Mouse (Mus musculus) embryonic facial prominence, embryonic 10.5 days (tissue): ENCODE measurements around the gene Ryk. TPM values are rescaled to one million over a fixed set of nuclear protein-coding genes. Genes with fewer than 3 reads are reported as not detected.
"Not testable (repeated sequence)": the region's sequence is repeated elsewhere in the genome, so short reads cannot be mapped to it uniquely, and the experiment has no call there.

Experiments
- DNase-seq: peaks from one replicate; pipeline ENCODE4 v3.0.0-alpha.2; 2017; ENCODE audit warnings: low spot score
- H3K27ac ChIP-seq: fragments of 300-500 bp; sonication (generic); replicated peaks from 2 replicates; pipeline ENCODE4 v1.5.1; 2016; ENCODE audit warnings: mild to moderate bottlenecking
- H3K27me3 ChIP-seq: fragments of 300-500 bp; sonication (generic); replicated peaks from 2 replicates; pipeline ENCODE4 v1.6.1; 2016; ENCODE audit warnings: low read depth, mild to moderate bottlenecking; ENCODE audit not compliant: poor library complexity, severe bottlenecking
- H3K36me3 ChIP-seq: fragments of 300-500 bp; sonication (generic); replicated peaks from 2 replicates; pipeline ENCODE4 v1.6.1; 2016; ENCODE audit warnings: mild to moderate bottlenecking, moderate library complexity
- H3K4me1 ChIP-seq: fragments of 300-500 bp; sonication (generic); 2 replicates; pipeline ENCODE4 v1.6.1; 2016
- H3K4me3 ChIP-seq: fragments of 300-500 bp; sonication (generic); 2 replicates; pipeline ENCODE4 v1.5.1; 2016; ENCODE audit warnings: mild to moderate bottlenecking, moderate library complexity
- H3K9me3 ChIP-seq: fragments of 300-500 bp; sonication (generic); 2 replicates; pipeline ENCODE4 v1.6.1; 2016; ENCODE audit warnings: mild to moderate bottlenecking
- WGBS: fragments of 180-500 bp; shearing (Covaris S2); methylation state at CpG from one replicate; pipeline ENCODE4 v1.1.7; 2016; 5-methylcytosine and 5-hydroxymethylcytosine counted together
- polyA plus RNA-seq: library from polyadenylated mRNA; unstranded; fragments of >200 nt; fragmentation: Nextera tagmentation; extraction: Ambion mirVana; gene quantifications from 2 replicates; pipeline ENCODE4 v1.2.1, GENCODE M21; 2016

Ryk gene
- polyA plus RNA-seq, 1 experiment from 2014 or later = 15.8 TPM

DNA sequence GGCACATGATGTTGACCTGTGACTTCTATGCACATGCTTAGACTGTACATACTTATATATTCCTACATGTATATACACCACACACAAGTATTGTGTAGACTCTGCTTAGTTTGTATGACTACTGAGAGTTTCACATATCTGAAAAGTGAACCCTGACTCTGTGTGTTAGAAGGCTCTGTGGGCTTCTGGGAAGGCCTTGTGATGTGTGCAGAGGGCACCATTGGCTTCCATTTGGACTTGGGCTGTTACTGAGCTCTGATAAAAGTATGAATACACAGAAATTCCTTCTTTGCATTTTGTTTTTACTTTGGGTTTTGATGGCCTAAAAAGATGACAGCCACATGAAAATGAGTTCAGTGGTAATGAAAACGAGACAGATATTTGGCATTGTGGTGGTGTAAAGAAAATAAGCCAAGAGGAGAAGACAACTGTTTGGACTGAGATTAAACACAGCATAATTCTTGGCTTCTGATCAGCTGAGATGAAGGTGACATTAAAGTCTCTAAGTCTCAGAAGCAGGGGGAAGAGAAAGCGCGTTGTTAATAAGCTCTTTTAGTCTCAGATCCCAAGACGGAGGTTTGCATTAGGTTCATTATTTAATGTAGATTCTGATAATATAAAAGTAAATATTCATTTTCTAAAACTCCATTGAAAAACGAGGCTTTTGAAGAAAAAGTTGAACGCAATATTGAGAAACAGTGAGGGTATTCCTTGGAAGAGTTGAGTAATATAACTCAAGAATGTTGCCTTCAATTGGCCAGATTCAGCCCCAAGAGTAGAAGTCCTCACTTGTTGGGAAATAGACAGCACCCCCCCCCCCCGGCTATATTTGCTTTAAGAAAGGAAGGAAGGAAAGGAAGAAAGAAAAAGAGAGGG, 58.0 kb downstream of the Ryk start:
- Histone ChIP-seq H3K4me3 (no peak overlapping the region), H3K4me1 (no peaks in the 10 kb centered on the region), H3K27me3 (no peaks in the 10 kb centered on the region), H3K9me3 (no peaks in the 10 kb centered on the region), H3K27ac (no peak overlapping the region), H3K36me3 (peaks cover 72% of the 10 kb centered on the region)
- 90% methylated on average over 7 of the region's 7 CpGs for WGBS
- DNase-seq = no peak

DNA sequence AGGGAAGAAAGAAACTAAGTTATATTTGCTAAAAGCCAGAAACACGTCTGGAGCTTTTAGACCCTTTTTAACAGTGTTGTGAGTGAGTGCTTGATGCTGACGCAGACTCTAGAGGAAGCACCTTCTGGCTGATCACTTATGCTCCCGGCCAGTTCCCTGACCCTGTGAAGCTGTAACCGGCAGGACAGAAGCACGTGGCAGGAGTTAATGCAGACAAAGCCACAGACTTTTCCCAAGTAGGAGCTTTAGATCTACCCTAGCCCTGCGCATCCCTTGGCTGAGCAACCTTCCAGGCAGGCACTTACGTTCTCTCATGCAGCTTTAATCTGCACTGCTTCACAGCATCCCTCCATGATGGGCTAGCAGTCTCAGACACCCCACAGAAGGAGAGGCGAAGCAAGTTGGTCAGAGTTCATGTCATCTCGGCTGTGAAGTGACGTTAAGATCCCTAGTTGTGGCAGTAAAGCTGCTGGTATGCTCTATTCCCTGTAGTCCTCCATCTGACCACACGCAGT, 58.7 kb downstream of the Ryk start:
- H3K9me3 ChIP-seq = no peaks in the 10 kb centered on the region
- H3K36me3 ChIP-seq = peaks cover 73% of the 10 kb centered on the region
- no peak for DNase-seq
- H3K27ac ChIP-seq = no peak overlapping the region
- H3K4me3 ChIP-seq = no peak overlapping the region
- 90% methylated on average over 11 of the region's 11 CpGs for WGBS
- no peaks in the 10 kb centered on the region for H3K27me3 ChIP-seq
- no peaks in the 10 kb centered on the region for H3K4me1 ChIP-seq

DNA sequence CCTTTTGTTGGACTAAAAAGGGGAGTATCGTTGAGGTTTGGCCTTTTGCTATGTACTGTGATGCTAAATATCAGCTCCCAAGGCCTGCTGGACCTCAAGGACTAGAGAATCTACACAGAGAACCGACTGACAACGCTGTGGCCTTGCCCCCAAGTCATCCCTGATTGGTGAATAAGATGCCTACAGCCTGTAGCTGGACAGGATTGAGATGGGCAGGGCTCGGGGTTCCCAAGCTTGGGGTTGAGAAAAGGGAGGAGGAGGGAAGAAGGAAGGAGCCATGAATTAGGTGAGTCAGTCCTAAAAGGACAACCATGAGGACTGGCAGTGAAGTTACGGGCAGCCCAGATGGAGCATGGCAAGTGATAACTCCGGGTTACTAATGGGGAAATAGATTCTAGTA, 65.2 kb downstream of the Ryk start:
- DNase-seq = no peak
- H3K27me3 ChIP-seq = no peaks in the 10 kb centered on the region
- H3K4me1 ChIP-seq = no peaks in the 10 kb centered on the region
- no peaks in the 10 kb centered on the region for H3K9me3 ChIP-seq
- WGBS = 92% methylated on average over 6 of the region's 6 CpGs
- H3K36me3 ChIP-seq = peaks cover 79% of the 10 kb centered on the region
- H3K27ac ChIP-seq = no peak overlapping the region
- no peak overlapping the region for H3K4me3 ChIP-seq

DNA sequence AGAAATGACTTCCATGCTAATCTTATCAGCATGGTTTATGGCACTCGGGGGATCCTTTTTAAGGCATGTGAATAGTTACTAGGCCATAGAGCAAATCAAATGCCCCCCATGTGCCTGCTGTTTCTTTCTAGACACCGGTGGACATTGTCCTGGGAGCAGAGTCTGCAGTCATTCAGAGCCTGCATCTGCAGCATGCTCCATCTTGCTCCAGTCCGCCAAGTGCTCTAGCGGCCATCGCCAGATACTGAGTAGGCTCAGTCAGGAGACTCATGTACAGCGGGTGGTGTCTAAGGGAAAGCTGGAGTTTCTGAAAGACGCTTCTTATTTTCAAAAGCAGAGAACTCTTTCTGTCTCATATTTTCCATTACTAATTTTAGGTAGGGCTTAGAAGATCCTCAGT, 67.6 kb downstream of the Ryk start:
- DNase-seq = no peak
- WGBS = 95% methylated on average over 7 of the region's 7 CpGs
- Histone ChIP-seq H3K36me3 (peaks cover 88% of the 10 kb centered on the region), H3K27ac (no peak overlapping the region), H3K9me3 (no peaks in the 10 kb centered on the region), H3K4me1 (no peaks in the 10 kb centered on the region), H3K4me3 (no peak overlapping the region), H3K27me3 (no peaks in the 10 kb centered on the region)

DNA sequence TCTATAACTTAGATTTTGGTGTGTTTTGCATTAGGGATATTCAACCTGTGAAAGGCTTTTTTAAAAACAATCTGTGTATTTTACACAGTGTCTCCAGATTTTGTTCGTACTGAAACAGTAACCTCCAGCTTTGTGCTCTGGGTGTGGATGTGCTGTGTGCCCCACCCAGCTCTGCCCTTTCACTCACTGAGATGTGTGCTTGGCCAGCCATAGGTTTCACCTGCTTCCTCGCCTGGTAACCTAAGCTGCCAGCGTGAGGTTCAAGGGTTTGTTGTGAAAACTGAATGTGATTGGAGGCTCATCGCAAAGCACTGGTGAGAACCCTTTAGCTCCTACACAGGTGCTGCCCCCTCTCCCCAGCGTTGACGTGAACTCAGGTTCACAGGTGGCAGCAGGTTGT, 70.2 kb downstream of the Ryk start:
- Histone ChIP-seq H3K9me3 (no peaks in the 10 kb centered on the region), H3K4me3 (no peak overlapping the region), H3K4me1 (no peaks in the 10 kb centered on the region), H3K27ac (no peak overlapping the region), H3K27me3 (no peaks in the 10 kb centered on the region), H3K36me3 (peaks cover 88% of the 10 kb centered on the region)
- 94% methylated on average over 6 of the region's 6 CpGs for WGBS
- DNase-seq = peak; percentile 7

DNA sequence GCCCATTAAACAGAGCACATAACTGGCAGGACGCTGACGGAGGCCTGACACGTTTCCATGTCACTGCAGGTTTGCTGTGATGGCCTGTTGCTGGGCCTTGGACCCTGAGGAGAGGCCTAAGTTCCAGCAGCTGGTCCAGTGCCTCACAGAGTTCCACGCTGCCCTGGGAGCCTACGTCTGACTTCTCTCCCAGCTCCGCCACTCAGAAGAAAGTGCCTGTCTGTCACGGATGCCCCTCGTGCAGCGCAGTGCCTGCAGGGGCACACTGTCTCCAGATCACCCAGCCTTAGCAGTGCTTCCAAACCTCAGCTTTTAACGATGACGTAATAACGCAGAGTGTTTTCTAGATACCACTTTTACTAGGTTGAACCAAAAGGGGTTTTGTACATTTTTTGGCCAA, 72.1 kb downstream of the Ryk start:
- Histone ChIP-seq H3K4me1 (no peaks in the 10 kb centered on the region), H3K9me3 (no peaks in the 10 kb centered on the region), H3K27ac (no peak overlapping the region), H3K27me3 (no peaks in the 10 kb centered on the region), H3K4me3 (no peak overlapping the region), H3K36me3 (peaks cover 91% of the 10 kb centered on the region)
- 89% methylated on average over 12 of the region's 12 CpGs for WGBS
- peak; percentile 6 for DNase-seq

DNA sequence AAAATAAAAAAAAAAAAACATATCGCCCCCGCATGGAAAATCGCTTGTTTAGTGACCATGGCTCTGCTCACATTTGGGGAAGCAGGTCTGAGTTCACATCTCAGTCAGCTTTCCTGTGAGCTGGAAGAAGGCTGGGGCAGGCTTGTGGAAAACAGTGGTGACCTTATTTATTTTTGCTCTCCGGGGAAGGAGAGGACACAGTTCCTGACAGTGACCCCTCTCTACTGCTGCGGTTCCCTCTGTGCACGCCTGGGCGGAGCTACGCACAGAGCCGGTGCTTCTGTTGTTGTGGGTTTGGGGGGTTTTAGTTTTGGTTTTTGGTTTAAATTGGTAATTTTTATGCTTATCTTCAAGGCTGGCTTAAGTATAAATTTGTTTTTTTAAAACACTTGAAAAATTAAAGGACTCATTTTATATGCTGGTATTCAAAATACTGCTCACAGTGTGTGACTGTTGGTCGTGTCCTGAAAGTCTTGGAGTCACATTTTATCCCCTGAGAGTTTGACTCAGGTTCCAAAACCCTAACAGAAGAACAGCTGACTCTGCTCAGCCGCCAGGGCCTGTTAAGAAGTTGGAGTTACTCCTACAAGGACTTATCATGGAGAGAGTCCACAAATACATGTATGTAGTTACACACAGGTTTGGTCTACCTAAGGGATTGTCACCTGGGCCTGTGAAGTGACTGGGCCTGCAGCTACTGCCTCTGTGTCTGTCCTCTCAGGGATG, 73.0 kb downstream of the Ryk start:
- Histone ChIP-seq H3K9me3 (no peaks in the 10 kb centered on the region), H3K27me3 (no peaks in the 10 kb centered on the region), H3K27ac (no peak overlapping the region), H3K4me1 (0 out of 2 replicates have a peak, but pooled peaks cover 3% of the 10 kb centered on the region), H3K36me3 (peaks cover 92% of the 10 kb centered on the region), H3K4me3 (no peak overlapping the region)
- DNase-seq = peak; percentile 2
- 89% methylated on average over 11 of the region's 11 CpGs for WGBS

DNA sequence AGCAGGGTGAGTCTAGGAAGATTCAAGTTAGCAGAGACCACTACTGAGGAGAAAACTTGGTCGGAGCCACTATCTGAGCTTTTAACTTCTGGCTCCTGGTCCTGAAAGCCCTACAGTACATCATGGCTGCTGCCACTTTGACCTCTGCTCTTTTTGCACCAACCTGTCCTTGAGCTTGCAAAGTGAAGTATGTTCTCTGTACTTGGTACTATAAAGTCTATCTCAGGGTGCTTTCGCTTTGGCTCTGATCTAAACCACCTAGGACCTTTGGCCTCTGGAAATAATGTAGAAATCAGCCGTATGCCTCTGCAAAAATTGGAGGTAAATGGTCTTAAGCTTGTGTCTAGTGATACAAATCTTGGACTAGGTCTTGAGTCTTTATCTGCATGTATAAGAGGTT, 76.8 kb downstream of the Ryk start:
- Histone ChIP-seq H3K27ac (no peak overlapping the region), H3K27me3 (no peaks in the 10 kb centered on the region), H3K9me3 (no peaks in the 10 kb centered on the region), H3K4me3 (no peak overlapping the region), H3K36me3 (peaks cover 66% of the 10 kb centered on the region), H3K4me1 (0 out of 2 replicates have a peak, but pooled peaks cover 7% of the 10 kb centered on the region)
- no peak for DNase-seq
- 95% methylated on average over 3 of the region's 3 CpGs for WGBS

DNA sequence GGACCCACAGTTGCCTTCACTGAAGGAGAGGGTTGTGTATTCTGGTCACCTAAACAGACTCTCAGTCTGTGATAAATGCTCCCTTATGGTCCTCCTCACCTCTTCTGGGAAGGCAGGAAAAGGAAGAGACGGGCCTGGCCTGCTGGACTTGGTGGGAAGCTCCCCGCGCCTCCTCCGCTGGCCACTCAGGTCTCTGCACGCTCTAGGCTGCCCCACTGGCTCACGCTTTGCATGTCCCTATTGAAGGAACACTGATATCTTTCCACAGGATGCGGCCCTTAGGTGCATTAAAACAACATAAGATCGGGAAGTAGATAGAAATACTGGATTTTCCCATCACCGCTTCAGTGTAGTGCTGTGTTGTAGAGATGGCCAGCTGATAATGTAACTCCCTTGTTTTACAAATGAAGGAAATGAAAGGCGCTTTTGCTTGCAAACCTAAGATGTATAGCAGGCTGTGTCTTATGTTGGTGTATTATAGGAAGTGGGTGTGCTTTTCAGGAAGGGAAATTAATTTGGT, 77.9 kb downstream of the Ryk start:
- 95% methylated on average over 10 of the region's 10 CpGs for WGBS
- no peak overlapping the region for H3K27ac ChIP-seq
- peaks cover 63% of the 10 kb centered on the region for H3K36me3 ChIP-seq
- 0 out of 2 replicates have a peak, but pooled peaks cover 7% of the 10 kb centered on the region for H3K4me1 ChIP-seq
- H3K9me3 ChIP-seq = no peaks in the 10 kb centered on the region
- no peak for DNase-seq
- H3K4me3 ChIP-seq = no peak overlapping the region
- H3K27me3 ChIP-seq = no peaks in the 10 kb centered on the region

DNA sequence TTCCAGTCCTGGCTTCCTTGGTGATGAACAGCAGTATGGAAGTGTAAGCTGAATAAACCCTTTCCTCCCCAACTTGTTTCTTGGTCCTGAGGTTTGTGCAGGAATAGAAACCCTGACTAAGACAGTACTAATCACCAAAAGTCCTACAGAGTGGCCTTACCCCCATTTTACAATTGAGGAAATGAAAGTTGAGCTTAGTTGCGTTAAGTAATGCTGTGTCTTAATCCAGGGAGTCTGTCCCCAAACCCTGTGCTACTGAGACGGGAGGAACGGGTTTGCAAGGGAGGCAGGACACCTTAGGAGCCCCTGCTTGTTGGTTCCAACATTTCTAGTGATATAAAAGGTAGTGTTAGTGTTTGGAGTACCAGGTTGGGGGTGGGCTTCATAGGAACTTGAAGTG, 78.9 kb downstream of the Ryk start:
- not testable (repeated sequence) for DNase-seq, H3K4me3 ChIP-seq, H3K27ac ChIP-seq, H3K9me3 ChIP-seq, H3K27me3 ChIP-seq, H3K4me1 ChIP-seq
- WGBS = 94% methylated on average over 3 of the region's 3 CpGs
- peaks cover 53% of the 10 kb centered on the region for H3K36me3 ChIP-seq

DNA sequence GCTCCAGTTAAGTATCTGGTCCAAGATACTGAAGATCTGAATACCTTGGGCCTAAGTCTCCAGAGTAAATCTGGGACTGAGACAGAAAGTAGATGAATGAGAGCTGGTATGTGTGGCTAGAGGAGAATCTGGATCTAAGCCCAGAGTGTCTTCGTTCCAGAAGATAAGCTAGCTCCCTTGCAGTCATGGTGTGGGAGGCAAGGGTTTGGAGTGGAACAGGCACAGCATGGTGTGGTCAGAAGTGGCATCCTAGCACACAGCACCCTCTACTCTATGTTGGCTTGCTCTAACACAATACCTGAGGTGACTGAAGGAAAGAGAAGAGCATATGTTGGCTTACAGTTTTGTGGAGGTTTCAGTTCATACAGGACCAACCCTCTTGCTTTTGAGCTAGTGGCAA, 79.9 kb downstream of the Ryk start:
- Histone ChIP-seq H3K36me3 (peaks cover 43% of the 10 kb centered on the region), H3K27me3 (no peaks in the 10 kb centered on the region), H3K27ac (no peak overlapping the region), H3K4me3 (no peak overlapping the region), H3K9me3 (no peaks in the 10 kb centered on the region), H3K4me1 (0 out of 2 replicates have a peak, but pooled peaks cover 7% of the 10 kb centered on the region)
- 87% methylated on average over 1 of the region's 1 CpGs for WGBS
- no peak for DNase-seq

DNA sequence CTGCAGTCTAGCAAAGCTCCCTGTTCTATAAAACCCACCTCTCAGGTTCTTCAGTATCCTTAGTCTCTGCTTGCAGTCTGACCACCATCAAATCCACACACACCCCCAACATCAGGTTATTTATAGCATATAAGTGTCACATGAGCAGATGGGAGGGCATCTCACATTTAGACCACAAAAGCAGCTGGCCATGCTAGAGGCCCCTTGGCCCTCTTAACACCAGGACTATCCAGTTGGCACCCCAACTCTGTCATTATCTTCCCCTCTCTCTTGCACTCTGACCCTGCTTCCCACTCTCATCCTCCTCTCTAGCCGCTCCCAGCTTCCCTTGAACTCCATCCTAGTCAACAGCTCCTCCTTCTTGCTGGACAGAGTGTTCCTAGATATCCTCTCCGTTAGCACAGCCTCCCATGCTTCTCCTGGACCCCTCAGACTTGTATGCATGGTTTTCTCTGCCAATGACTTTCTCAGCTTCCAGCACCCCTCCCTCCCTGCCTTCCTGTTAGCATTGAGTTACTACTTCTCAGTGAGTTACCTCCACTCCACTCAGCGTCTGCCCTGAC, 80.7 kb downstream of the Ryk start:
- H3K4me3 ChIP-seq = no peak overlapping the region
- H3K27me3 ChIP-seq = no peaks in the 10 kb centered on the region
- no peaks in the 10 kb centered on the region for H3K9me3 ChIP-seq
- peaks cover 36% of the 10 kb centered on the region for H3K36me3 ChIP-seq
- H3K27ac ChIP-seq = no peak overlapping the region
- 0 out of 2 replicates have a peak, but pooled peaks cover 7% of the 10 kb centered on the region for H3K4me1 ChIP-seq
- DNase-seq = no peak
- WGBS = 88% methylated on average over 3 of the region's 3 CpGs
